Mouse (Mus musculus): ENCODE results near the gene Negr1. TPM values are rescaled to one million over a fixed set of nuclear protein-coding genes. Genes with fewer than 3 reads are reported as not detected.

The Negr1 gene
- polyA plus RNA-seq, 1 experiment from 2014 or later = 0.12 TPM

DNA sequence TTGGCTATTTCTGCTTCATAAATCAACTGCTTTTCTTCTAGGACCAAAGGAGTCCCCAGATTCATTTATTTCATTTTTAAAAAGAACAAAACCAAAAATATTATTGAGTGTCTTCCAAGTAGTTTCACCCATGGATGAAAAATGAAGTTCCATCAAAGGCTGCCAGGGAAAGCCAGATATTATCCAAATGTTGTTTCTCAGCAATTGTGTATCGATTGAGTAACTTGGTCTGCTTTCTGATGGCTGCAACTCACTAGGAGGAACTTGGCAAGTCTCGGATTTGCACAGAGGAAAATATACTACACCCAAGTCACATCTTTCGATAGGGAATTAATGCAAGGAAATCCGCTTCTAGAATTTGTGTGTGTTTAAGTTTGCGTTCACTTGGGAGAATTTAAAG is 363.5 kb downstream of the Negr1 start:
- Histone ChIP-seq H3K4me2 (no peak overlapping the region), H3K9me3 (replicated peaks) (no peaks in the 10 kb centered on the region), H3K27ac (no peak overlapping the region), H3K4me3 (replicated peaks) (no peak overlapping the region), H3K27me3 (no peaks in the 10 kb centered on the region), H3K36me3 (no peaks in the 10 kb centered on the region), H3K4me1 (replicated peaks) (no peaks in the 10 kb centered on the region), H3K9ac (no peak overlapping the region)
- no peak for ATAC-seq (ENCODE audit: low read depth)
- WGBS (ENCODE audit: insufficient replicate concordance) = 69% methylated on average over 5 of the region's 5 CpGs
- no peak for DNase-seq

DNA sequence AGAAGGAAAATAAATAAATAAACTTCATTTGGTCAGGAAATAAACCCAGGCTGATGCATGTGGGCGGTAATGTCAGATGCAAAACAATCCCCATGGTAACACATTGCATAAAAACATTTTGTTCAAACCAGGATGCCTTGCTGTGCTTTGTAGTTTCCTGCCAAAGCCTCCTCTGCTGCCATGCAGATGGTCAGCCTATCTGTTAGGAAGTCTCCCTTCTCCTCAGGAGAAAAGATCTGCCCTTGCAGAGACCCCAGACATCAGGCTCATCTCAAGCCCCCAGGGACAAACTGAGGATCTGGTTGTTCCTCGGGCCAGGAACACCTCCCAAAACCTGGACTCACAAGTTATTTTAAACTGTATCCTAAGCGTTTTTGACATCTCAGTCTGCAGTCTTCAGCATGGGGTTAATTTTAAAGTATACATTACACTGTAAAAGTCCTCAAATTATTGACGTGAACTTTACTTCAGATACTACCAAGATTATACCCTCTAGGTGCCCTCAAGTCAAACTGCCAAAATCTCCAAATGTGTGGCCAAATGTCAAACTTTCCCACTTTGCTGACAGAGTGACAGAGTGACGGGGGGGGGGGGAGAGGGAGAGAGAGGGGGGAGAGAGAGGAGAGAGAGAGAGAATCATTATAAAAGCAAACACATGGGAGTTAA is 366.9 kb downstream of the Negr1 start:
- H3K27me3 ChIP-seq = no peaks in the 10 kb centered on the region
- 44% methylated on average over 5 of the region's 5 CpGs for WGBS (ENCODE audit: insufficient replicate concordance)
- no peak for DNase-seq
- no peak overlapping the region for H3K4me3 ChIP-seq (replicated peaks)
- no peaks in the 10 kb centered on the region for H3K36me3 ChIP-seq
- no peaks in the 10 kb centered on the region for H3K4me1 ChIP-seq (replicated peaks)
- no peak overlapping the region for H3K9ac ChIP-seq
- H3K4me2 ChIP-seq = no peak overlapping the region
- no peak overlapping the region for H3K27ac ChIP-seq
- H3K9me3 ChIP-seq (replicated peaks) = no peaks in the 10 kb centered on the region
- ATAC-seq (ENCODE audit: low read depth) = no peak

GRCm38 (mm10) chr3:156929062-156929397 is 367.4 kb downstream of the Negr1 start:
- no peak overlapping the region for H3K27ac ChIP-seq
- H3K36me3 ChIP-seq = no peaks in the 10 kb centered on the region
- DNase-seq = no peak
- H3K27me3 ChIP-seq = no peaks in the 10 kb centered on the region
- WGBS (ENCODE audit: insufficient replicate concordance) = 69% methylated on average over 3 of the region's 3 CpGs
- H3K4me2 ChIP-seq = no peak overlapping the region
- H3K4me3 ChIP-seq (replicated peaks) = no peak overlapping the region
- ATAC-seq (ENCODE audit: low read depth) = no peak
- no peak overlapping the region for H3K9ac ChIP-seq
- no peaks in the 10 kb centered on the region for H3K9me3 ChIP-seq (replicated peaks)
- no peaks in the 10 kb centered on the region for H3K4me1 ChIP-seq (replicated peaks)

- Histone ChIP-seq H3K27ac (no peak overlapping the region), H3K9me3 (replicated peaks) (no peaks in the 10 kb centered on the region), H3K4me2 (no peak overlapping the region), H3K4me1 (replicated peaks) (no peaks in the 10 kb centered on the region), H3K27me3 (no peaks in the 10 kb centered on the region), H3K9ac (no peak overlapping the region), H3K36me3 (no peaks in the 10 kb centered on the region), H3K4me3 (replicated peaks) (no peak overlapping the region)
- 75% methylated on average over 2 of the region's 2 CpGs for WGBS (ENCODE audit: insufficient replicate concordance)
- DNase-seq (no peak), ATAC-seq (ENCODE audit: low read depth) (no peak)
Measured at GRCm38 (mm10) chr3:156929677-156930440, 368.3 kb downstream of the Negr1 start.

GRCm38 (mm10) chr3:156931011-156931410 is 369.4 kb downstream of the Negr1 start:
- Histone ChIP-seq H3K27ac (no peak overlapping the region), H3K9me3 (replicated peaks) (no peaks in the 10 kb centered on the region), H3K4me2 (no peak overlapping the region), H3K9ac (no peak overlapping the region), H3K4me1 (replicated peaks) (no peaks in the 10 kb centered on the region), H3K27me3 (no peaks in the 10 kb centered on the region), H3K36me3 (no peaks in the 10 kb centered on the region), H3K4me3 (replicated peaks) (no peak overlapping the region)
- 67% methylated on average over 2 of the region's 2 CpGs for WGBS (ENCODE audit: insufficient replicate concordance)
- DNase-seq (no peak), ATAC-seq (ENCODE audit: low read depth) (no peak)

DNA sequence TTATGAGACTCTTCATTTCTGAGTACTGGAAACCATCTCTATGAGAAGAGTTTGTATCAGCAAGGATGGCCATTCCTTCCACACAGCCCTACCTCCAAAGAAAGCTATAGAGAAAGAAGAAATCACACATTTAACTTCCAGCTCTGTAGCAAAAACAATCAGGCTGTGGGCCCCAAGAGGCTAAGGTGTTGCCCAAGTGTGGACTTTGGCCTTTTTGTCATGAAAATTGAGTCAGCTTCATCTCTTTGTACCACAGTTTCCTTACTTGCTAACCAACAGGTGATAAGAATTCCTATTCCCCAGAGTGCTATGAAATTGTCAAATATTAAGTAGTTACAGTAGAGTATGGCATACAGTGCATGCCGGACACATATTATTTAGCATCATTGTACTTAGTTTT is 369.9 kb downstream of the Negr1 start:
- Histone ChIP-seq H3K27me3 (no peaks in the 10 kb centered on the region), H3K4me1 (replicated peaks) (no peaks in the 10 kb centered on the region), H3K4me2 (no peak overlapping the region), H3K36me3 (no peaks in the 10 kb centered on the region), H3K9me3 (replicated peaks) (no peaks in the 10 kb centered on the region), H3K27ac (no peak overlapping the region), H3K4me3 (replicated peaks) (no peak overlapping the region), H3K9ac (no peak overlapping the region)
- WGBS (ENCODE audit: insufficient replicate concordance) = 81% methylated on average over 1 of the region's 1 CpGs
- DNase-seq (no peak), ATAC-seq (ENCODE audit: low read depth) (no peak)

GRCm38 (mm10) chr3:156934778-156935290 is 373.2 kb downstream of the Negr1 start:
- DNase-seq = no peak
- Histone ChIP-seq H3K9me3 (replicated peaks) (no peaks in the 10 kb centered on the region), H3K36me3 (no peaks in the 10 kb centered on the region), H3K4me3 (replicated peaks) (no peak overlapping the region), H3K27me3 (no peaks in the 10 kb centered on the region), H3K9ac (no peak overlapping the region), H3K4me2 (no peak overlapping the region), H3K4me1 (replicated peaks) (no peaks in the 10 kb centered on the region), H3K27ac (no peak overlapping the region)
- WGBS (ENCODE audit: insufficient replicate concordance) = 57% methylated on average over 5 of the region's 5 CpGs
- no peak for ATAC-seq (ENCODE audit: low read depth)

DNA sequence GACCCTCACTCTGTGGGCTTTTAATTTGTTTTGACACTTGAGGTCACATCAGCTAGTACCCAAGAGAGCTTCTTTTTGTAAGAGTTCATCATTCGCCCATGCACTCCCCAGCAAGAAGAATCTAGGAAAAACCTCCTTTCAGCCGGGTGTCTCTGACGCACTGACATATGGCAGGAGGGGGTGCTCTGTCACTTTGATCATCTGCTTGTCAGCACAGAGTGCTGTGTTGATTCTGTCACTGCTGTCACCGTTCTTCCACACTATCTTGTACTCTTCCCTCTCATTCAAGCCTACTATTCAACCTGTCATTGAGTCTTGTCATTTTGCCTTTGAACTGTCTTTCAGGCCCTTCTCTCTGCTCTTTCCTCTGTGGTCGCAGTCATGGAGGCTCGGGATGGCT is 385.8 kb downstream of the Negr1 start:
- Histone ChIP-seq H3K4me3 (replicated peaks) (no peak overlapping the region), H3K9ac (no peak overlapping the region), H3K4me2 (no peak overlapping the region), H3K4me1 (replicated peaks) (no peaks in the 10 kb centered on the region), H3K27me3 (no peaks in the 10 kb centered on the region), H3K27ac (no peak overlapping the region), H3K9me3 (replicated peaks) (no peaks in the 10 kb centered on the region), H3K36me3 (no peaks in the 10 kb centered on the region)
- ATAC-seq (ENCODE audit: low read depth) (no peak), DNase-seq (no peak)
- 56% methylated on average over 6 of the region's 6 CpGs for WGBS (ENCODE audit: insufficient replicate concordance)

DNA sequence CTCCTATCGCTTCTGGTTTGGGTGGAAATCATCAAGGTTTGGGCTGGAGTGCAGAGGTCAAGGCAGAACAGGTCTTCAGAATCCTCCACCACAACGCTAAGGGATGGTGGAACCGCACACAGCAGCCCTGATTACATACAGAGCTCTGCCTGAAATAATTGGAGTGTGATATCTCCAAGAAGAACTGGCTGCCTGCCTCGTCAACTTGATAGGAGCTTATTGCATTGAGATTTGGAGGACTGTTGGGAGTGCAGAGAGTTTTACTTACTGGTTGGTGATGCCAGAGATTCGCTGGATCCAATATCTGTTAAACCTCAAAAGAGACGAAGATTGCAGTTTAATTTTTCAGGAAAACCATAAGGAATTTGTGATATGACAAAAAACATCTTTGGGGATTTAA is 391.4 kb downstream of the Negr1 start:
- H3K4me1 ChIP-seq (replicated peaks) = no peaks in the 10 kb centered on the region
- no peaks in the 10 kb centered on the region for H3K36me3 ChIP-seq
- no peak overlapping the region for H3K9ac ChIP-seq
- ATAC-seq (ENCODE audit: low read depth) = no peak
- H3K4me2 ChIP-seq = no peak overlapping the region
- no peaks in the 10 kb centered on the region for H3K27me3 ChIP-seq
- H3K27ac ChIP-seq = no peak overlapping the region
- 45% methylated on average over 6 of the region's 6 CpGs for WGBS (ENCODE audit: insufficient replicate concordance)
- no peak overlapping the region for H3K4me3 ChIP-seq (replicated peaks)
- DNase-seq = no peak
- H3K9me3 ChIP-seq (replicated peaks) = no peaks in the 10 kb centered on the region; the same call in 1 of the 2 replicates

DNA sequence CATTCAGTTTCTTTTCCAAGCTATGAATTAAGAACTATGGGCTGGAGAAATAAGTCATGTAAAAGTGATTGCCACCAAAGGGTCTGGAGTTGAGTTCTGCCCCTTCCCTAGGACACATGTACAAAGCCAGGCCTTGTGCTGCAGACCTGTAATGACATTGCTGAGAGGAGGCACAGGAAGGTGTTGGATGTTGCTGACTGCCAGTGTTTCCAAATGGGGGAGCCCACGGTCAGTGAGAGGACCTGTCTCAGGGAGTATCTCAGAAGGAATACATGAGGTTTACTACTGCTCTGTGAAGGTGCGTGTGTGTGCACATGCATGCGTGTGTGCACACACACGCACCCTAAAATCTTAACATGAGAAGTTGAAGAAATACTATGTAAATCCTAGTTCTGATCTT is 393.5 kb downstream of the Negr1 start:
- DNase-seq (no peak), ATAC-seq (ENCODE audit: low read depth) (no peak)
- no peaks in the 10 kb centered on the region; the same call in 1 of the 2 replicates for H3K9me3 ChIP-seq (replicated peaks)
- H3K4me3 ChIP-seq (replicated peaks) = no peak overlapping the region
- no peak overlapping the region for H3K4me2 ChIP-seq
- no peak overlapping the region for H3K9ac ChIP-seq
- H3K27me3 ChIP-seq = no peaks in the 10 kb centered on the region
- no peak overlapping the region for H3K27ac ChIP-seq
- WGBS (ENCODE audit: insufficient replicate concordance) = 74% methylated on average over 4 of the region's 4 CpGs
- H3K36me3 ChIP-seq = no peaks in the 10 kb centered on the region
- no peaks in the 10 kb centered on the region for H3K4me1 ChIP-seq (replicated peaks)

- no peak overlapping the region for H3K4me3 ChIP-seq (replicated peaks)
- H3K36me3 ChIP-seq = no peaks in the 10 kb centered on the region
- no peaks in the 10 kb centered on the region for H3K9me3 ChIP-seq (replicated peaks)
- no peak for ATAC-seq (ENCODE audit: low read depth)
- no peaks in the 10 kb centered on the region for H3K27me3 ChIP-seq
- no peak overlapping the region for H3K27ac ChIP-seq
- H3K4me2 ChIP-seq = no peak overlapping the region
- no peaks in the 10 kb centered on the region for H3K4me1 ChIP-seq (replicated peaks)
- no peak overlapping the region for H3K9ac ChIP-seq
- WGBS (ENCODE audit: insufficient replicate concordance) = 80% methylated on average over 7 of the region's 7 CpGs
- DNase-seq = no peak
Measured at GRCm38 (mm10) chr3:156958640-156959039, 397.0 kb downstream of the Negr1 start.

DNA sequence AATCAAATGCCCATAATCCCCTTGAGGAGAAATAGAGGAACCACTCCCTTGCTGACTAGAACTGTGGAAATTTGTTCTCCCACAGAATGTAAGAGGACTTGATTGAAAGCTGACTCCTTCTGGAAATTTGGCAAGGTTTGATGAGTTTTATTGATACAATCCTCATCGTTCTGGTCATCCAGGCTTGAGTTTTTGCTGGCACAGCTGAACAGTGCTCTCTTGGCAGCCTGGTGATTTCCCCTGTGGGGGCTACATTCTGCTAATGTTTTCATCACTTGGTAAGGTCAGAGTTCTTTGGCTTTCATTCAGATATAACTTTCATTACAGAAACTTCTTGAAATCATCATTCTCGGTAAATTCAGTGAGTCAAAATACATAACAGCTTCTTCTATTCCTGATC is 407.2 kb downstream of the Negr1 start:
- ATAC-seq (ENCODE audit: low read depth) = no peak
- 61% methylated on average over 2 of the region's 2 CpGs for WGBS (ENCODE audit: insufficient replicate concordance)
- Histone ChIP-seq H3K27me3 (no peaks in the 10 kb centered on the region), H3K4me1 (replicated peaks) (no peaks in the 10 kb centered on the region), H3K9me3 (replicated peaks) (no peaks in the 10 kb centered on the region), H3K4me2 (no peak overlapping the region), H3K27ac (no peak overlapping the region), H3K4me3 (replicated peaks) (no peak overlapping the region), H3K9ac (no peak overlapping the region), H3K36me3 (no peaks in the 10 kb centered on the region)
- no peak for DNase-seq

Data from liver, embryonic 13.5 days (tissue).